Mouse (Mus musculus): ENCODE measurements around the gene Adamts14. TPM values are rescaled to one million over a fixed set of nuclear protein-coding genes. Genes with fewer than 3 reads are reported as not detected.

Gene Adamts14
- polyA plus RNA-seq, 1 experiment: 0.61 TPM

DNA sequence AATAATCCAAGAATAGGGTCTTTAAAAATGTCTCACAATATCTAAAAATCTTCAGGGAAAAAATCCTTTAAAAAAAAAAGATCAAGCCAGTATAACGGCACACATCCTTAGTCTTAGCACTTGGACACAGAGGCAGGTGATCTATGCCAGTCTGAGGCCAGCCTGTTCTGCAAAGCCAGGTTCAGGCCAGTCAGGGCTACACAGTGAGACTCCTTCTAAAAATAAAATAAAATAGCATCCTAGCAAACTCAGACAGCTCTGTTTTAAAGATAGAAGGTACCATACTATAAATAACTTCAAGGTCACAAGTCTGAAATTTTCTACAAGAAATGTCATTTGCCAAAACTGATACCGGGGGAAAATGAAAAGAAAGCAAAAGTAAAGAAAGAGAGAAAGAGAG, 16.8 kb upstream of the Adamts14 start:
- Histone ChIP-seq H3K4me1 (ENCODE audit: control insufficient read depth, insufficient read depth, low read length) (no peaks in the 10 kb centered on the region), H3K27ac (ENCODE audit: control insufficient read depth, insufficient read depth, low read depth, low read length) (no peak overlapping the region), H3K4me3 (ENCODE audit: control insufficient read depth, low read depth, low read length) (no peak overlapping the region), H3K27me3 (ENCODE audit: control insufficient read depth, insufficient read depth, low read length) (no peaks in the 10 kb centered on the region), H3K36me3 (ENCODE audit: control insufficient read depth, insufficient read depth, low read length) (no peaks in the 10 kb centered on the region)
- no peak for TF ChIP-seq POLR2A (IDR thresholded peaks at IDR 0.05; ENCODE audit: control insufficient read depth, low read depth, low read length)
- TF ChIP-seq CTCF (IDR thresholded peaks at IDR 0.05; ENCODE audit: control insufficient read depth, insufficient read depth, insufficient replicate concordance, low read depth, low read length): no peak

DNA sequence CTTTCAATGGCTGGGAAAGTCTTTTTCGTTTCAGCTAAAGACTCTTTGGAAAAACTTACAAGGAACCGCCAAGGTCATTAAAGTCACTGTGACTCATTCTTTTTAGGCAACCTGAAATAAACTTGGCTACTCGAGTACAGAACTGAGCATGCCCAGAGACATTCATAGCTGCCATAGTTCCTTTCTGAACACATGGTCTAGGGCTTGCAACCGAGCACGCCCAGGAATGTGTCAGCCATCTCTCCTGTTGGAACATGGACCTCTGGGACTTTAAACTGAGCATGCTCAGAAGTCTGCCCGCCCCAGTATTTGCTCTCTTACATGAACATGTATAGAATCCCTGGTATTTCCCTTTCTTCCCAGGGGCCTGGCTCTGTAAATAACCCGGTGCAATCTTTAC, 13.0 kb upstream of the Adamts14 start:
- Histone ChIP-seq H3K27me3 (ENCODE audit: control insufficient read depth, insufficient read depth, low read length) (no peaks in the 10 kb centered on the region), H3K4me3 (ENCODE audit: control insufficient read depth, low read depth, low read length) (no peak overlapping the region), H3K36me3 (ENCODE audit: control insufficient read depth, insufficient read depth, low read length) (no peaks in the 10 kb centered on the region), H3K4me1 (ENCODE audit: control insufficient read depth, insufficient read depth, low read length) (no peaks in the 10 kb centered on the region), H3K27ac (ENCODE audit: control insufficient read depth, insufficient read depth, low read depth, low read length) (no peak overlapping the region)
- TF ChIP-seq POLR2A (IDR thresholded peaks at IDR 0.05; ENCODE audit: control insufficient read depth, low read depth, low read length): no peak
- no peak for TF ChIP-seq CTCF (IDR thresholded peaks at IDR 0.05; ENCODE audit: control insufficient read depth, insufficient read depth, insufficient replicate concordance, low read depth, low read length)

DNA sequence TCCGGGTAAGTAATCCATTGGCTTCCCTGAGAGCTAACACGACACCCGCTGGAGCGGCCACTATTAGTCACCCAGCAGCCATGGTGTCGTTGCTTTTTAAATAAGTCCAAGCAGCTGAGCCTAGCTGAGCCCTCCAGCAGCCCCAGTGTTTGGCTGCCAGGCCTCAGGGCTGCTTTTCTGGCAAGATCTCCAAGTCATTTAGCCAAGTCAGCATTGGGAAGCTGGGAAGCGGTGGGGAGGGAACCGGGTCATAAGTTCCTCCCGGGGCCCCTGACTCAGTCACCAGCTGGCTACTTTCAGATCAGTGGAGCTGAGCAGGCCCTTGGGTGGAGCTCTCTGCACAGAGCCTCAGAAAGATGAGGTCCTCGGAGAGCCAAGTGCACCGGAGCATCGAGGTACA, 12.0 kb upstream of the Adamts14 start:
- H3K36me3 ChIP-seq (ENCODE audit: control insufficient read depth, insufficient read depth, low read length): no peaks in the 10 kb centered on the region

DNA sequence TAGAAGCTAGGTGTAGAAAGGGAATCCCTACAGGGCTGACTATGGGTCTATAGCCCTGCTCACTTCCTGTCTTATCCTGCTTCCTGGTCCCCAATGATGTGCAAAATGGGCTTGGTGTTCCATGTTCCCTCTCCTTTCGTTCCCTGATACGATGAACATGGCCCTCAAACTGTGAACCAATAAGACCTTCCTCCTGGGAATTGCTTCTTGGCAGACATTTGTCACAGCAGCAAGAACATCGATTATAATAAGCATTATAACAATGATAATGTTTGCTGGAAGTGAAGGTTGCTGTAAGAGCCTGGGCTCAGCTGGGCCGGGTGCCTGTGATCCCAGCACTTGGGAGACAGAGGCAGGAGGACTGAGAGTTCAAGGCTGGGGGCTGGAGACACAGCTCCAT, 11.1 kb upstream of the Adamts14 start:
- H3K4me3 ChIP-seq (ENCODE audit: control insufficient read depth, low read depth, low read length): no peak overlapping the region
- H3K36me3 ChIP-seq (ENCODE audit: control insufficient read depth, insufficient read depth, low read length): no peaks in the 10 kb centered on the region
- H3K27me3 ChIP-seq (ENCODE audit: control insufficient read depth, insufficient read depth, low read length): no peaks in the 10 kb centered on the region
- no peaks in the 10 kb centered on the region for H3K4me1 ChIP-seq (ENCODE audit: control insufficient read depth, insufficient read depth, low read length)
- no peak overlapping the region for H3K27ac ChIP-seq (ENCODE audit: control insufficient read depth, insufficient read depth, low read depth, low read length)
- TF ChIP-seq CTCF (IDR thresholded peaks at IDR 0.05; ENCODE audit: control insufficient read depth, insufficient read depth, insufficient replicate concordance, low read depth, low read length): no peak
- TF ChIP-seq POLR2A (IDR thresholded peaks at IDR 0.05; ENCODE audit: control insufficient read depth, low read depth, low read length): no peak

More for the DNA sequence above, 12.0 kb upstream of the Adamts14 start:
- Histone ChIP-seq H3K27ac (ENCODE audit: control insufficient read depth, insufficient read depth, low read depth, low read length) (no peak overlapping the region), H3K4me1 (ENCODE audit: control insufficient read depth, insufficient read depth, low read length) (no peaks in the 10 kb centered on the region), H3K4me3 (ENCODE audit: control insufficient read depth, low read depth, low read length) (no peak overlapping the region), H3K27me3 (ENCODE audit: control insufficient read depth, insufficient read depth, low read length) (no peaks in the 10 kb centered on the region)
- TF ChIP-seq CTCF (IDR thresholded peaks at IDR 0.05; ENCODE audit: control insufficient read depth, insufficient read depth, insufficient replicate concordance, low read depth, low read length) (no peak), POLR2A (IDR thresholded peaks at IDR 0.05; ENCODE audit: control insufficient read depth, low read depth, low read length) (no peak)

DNA sequence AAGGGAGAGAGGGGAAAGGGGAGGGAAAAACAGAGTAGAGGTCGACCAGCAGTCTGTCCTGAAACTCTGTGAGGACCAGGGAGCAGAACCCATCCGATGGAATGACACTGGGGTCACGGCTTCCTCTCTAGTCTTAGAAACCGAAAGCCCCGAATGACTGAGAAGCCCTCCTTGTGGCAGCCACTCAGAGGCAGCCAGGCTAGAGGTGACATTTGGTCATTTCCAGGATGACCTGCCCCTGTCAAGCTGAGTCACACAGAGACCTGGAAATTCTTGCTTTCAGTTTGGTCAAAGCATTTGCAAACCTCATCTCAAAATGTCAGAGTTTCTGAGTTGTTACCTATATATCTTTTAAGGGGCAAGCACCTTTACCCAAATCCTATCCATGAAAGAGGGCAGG, 7.9 kb upstream of the Adamts14 start:
- Histone ChIP-seq H3K4me3 (ENCODE audit: control insufficient read depth, low read depth, low read length) (no peak overlapping the region), H3K27ac (ENCODE audit: control insufficient read depth, insufficient read depth, low read depth, low read length) (no peak overlapping the region), H3K27me3 (ENCODE audit: control insufficient read depth, insufficient read depth, low read length) (no peaks in the 10 kb centered on the region), H3K36me3 (ENCODE audit: control insufficient read depth, insufficient read depth, low read length) (no peaks in the 10 kb centered on the region), H3K4me1 (ENCODE audit: control insufficient read depth, insufficient read depth, low read length) (no peaks in the 10 kb centered on the region)
- TF ChIP-seq CTCF (IDR thresholded peaks at IDR 0.05; ENCODE audit: control insufficient read depth, insufficient read depth, insufficient replicate concordance, low read depth, low read length) (no peak), POLR2A (IDR thresholded peaks at IDR 0.05; ENCODE audit: control insufficient read depth, low read depth, low read length) (no peak)

DNA sequence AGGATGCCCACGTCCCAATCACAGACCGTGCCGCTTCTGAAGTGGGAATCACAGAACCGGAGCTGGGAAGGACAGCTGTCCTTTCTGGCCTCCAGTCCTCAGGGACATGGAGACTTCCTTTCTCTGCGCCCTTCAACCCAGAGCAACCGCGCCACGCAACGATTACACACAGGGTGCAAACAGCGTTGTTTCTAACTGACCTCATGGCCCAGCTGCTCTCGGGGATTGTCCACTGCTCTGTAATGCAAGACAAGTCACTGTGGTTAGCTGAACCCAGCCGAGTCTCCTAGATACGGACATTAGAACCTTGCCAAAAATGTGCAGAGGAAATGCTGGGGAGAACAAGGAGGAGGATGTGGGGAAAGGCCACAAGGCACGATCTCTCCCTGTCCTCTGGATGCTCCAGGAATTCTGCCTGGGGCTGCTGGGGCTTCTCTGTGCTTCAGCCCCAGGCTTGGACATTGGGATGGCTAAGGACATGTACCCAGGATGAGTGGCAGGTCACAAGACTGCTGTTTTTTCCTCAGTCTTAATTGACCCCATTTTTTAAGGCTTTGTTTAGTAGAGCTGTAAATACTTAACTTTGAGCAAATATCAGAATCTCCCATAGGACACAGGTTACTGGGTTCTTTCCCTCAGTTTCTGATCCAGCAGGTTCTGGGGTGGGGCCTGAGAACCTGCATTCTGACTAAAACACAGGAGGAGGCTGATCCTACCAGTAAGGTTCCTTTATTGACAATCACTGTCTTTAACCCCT, 4.9 kb upstream of the Adamts14 start:
- TF ChIP-seq POLR2A (IDR thresholded peaks at IDR 0.05; ENCODE audit: control insufficient read depth, low read depth, low read length): no peak
- no peak for TF ChIP-seq CTCF (IDR thresholded peaks at IDR 0.05; ENCODE audit: control insufficient read depth, insufficient read depth, insufficient replicate concordance, low read depth, low read length)
- Histone ChIP-seq H3K36me3 (ENCODE audit: control insufficient read depth, insufficient read depth, low read length) (no peaks in the 10 kb centered on the region), H3K27ac (ENCODE audit: control insufficient read depth, insufficient read depth, low read depth, low read length) (no peak overlapping the region), H3K4me3 (ENCODE audit: control insufficient read depth, low read depth, low read length) (no peak overlapping the region), H3K27me3 (ENCODE audit: control insufficient read depth, insufficient read depth, low read length) (no peaks in the 10 kb centered on the region), H3K4me1 (ENCODE audit: control insufficient read depth, insufficient read depth, low read length) (peaks cover 8% of the 10 kb centered on the region)

DNA sequence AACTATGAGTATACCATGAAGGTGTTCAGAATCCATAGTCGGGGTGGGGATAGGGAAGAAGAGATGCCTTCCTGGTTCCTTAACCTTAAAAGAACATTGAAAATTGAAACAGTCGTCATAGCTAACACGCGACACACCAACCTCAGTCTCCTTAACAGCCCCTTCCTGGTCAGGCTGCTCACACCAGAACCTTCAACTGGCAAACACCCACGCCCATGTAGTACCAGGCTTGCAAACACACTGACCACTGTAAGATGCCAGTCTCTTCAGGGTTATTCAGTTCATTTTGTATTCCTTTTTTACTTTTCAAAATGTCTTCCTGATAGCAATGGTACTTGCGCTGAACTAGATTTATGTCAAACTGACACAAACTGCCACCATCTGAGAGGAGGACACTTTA, 3.8 kb upstream of the Adamts14 start:
- Histone ChIP-seq H3K27me3 (ENCODE audit: control insufficient read depth, insufficient read depth, low read length) (no peaks in the 10 kb centered on the region), H3K27ac (ENCODE audit: control insufficient read depth, insufficient read depth, low read depth, low read length) (no peak overlapping the region), H3K36me3 (ENCODE audit: control insufficient read depth, insufficient read depth, low read length) (no peaks in the 10 kb centered on the region), H3K4me1 (ENCODE audit: control insufficient read depth, insufficient read depth, low read length) (peaks cover 12% of the 10 kb centered on the region), H3K4me3 (ENCODE audit: control insufficient read depth, low read depth, low read length) (no peak overlapping the region)
- TF ChIP-seq POLR2A (IDR thresholded peaks at IDR 0.05; ENCODE audit: control insufficient read depth, low read depth, low read length) (no peak), CTCF (IDR thresholded peaks at IDR 0.05; ENCODE audit: control insufficient read depth, insufficient read depth, insufficient replicate concordance, low read depth, low read length) (no peak)

All from testis, adult 2 months (tissue).